Mouse (Mus musculus) thymus, postnatal 14 days (tissue): Measurements from ENCODE around the gene Arid5b.

ENCODE experiments used
- DNase-seq: peaks from one replicate; pipeline ENCODE4 v3.0.0; 2021

Arid5b gene

DNA sequence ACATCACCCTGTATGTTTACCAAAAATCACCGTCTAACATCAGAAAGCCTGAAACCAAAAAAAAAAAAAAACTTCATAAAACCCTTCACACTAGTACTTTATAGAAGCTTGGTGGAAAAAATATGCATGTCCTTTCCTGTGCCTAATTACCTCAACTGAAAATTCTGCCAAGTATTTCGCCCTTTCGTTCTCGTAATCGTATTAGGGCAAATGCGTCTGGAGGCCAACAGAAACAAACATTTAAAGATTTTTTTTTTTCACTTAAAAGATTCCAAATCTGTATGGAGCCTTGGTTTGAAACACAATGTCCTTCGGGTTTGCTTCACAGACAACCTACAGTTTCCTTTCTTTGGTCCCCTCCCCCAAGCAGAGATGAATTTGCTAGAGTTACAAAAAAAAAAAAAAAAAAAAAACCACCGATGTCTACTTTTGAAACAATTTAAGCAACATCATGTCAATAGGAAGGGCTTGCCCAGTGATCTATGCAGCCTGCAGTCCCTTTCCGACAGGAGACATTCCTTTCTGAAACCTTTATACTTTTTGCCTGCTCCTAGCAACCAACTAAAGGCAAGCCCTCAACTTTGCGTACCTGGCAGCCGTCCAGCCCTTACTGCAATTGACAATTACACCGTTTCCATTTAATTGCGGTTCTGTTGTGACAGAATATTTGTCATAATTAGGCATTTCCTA is 86.7 kb downstream of the Arid5b start:
- no peak for DNase-seq

DNA sequence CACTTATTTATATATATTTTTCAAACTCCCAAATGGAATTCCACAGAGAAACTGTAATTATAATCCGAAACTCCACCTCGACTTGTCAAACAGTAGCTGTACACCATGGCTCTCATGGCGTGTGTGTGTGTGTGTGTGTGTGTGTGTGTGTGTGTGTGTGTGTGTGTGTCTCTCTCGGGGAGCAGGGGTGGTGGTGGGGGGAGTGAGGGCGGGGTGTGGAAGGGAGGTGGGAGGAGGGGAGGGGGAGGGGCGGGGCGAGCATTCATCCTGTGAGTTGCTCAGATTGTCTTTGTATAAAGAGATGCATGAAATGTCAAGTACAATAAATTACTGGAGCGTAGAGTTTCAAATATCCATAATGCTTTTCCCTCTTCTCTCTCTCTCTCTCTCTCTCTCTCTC is 87.4 kb downstream of the Arid5b start:
- no peak for DNase-seq

DNA sequence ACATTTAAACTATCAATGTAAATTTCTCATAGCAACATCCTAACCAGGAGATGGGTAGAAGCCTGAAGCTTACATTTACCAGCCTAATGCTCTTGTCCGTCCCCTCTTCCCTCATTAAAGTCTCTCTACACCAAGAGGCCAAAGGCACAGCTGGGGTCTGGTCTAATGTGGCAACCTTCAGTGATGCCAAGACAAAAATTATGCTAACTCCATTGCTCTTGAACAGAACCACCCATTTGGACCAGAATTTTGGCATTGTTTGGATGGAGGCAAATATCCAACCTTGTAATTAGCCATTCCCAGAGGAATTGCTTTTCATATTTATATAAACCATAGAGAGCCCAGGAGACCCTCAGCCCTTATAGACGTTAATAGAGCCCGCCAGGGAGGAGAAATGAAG is 88.7 kb downstream of the Arid5b start:
- DNase-seq = no peak

DNA sequence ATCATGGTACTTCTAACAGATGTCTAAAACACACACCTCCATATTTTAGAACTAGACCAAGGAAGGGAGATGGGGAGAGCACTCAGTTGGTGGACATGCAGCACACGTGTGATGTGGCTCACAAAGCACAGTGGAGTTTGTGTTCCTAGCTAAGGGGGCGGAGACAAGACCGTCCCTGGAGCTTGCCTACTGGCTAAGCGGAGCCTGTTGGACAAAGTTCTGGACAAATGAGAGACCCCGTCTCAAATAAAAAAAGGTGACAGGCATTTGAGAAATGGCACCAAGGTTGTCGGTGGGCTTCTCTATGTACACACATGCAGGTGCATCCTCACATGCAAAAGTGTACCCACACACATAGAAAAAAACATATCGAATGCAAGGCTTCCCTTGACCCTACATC is 95.4 kb downstream of the Arid5b start:
- no peak for DNase-seq

DNA sequence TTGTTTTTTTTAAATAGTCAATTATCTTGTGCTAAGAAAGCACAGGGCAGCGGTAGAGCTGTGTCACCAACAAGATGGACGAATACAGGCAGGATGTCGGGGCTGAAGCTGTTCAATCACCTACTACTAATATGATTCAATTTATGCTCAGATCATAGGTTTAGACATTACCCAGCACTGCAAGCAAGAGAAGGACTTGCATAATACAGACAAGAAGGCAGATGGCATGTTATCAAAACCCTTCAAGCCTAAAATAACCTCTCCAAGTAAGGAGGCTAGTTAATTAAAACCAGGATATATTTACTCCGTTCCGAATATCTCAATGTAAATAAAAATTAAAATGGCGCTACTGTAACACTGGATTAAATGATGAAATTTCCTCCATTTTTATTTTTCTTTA is 96.3 kb downstream of the Arid5b start:
- no peak for DNase-seq

DNA sequence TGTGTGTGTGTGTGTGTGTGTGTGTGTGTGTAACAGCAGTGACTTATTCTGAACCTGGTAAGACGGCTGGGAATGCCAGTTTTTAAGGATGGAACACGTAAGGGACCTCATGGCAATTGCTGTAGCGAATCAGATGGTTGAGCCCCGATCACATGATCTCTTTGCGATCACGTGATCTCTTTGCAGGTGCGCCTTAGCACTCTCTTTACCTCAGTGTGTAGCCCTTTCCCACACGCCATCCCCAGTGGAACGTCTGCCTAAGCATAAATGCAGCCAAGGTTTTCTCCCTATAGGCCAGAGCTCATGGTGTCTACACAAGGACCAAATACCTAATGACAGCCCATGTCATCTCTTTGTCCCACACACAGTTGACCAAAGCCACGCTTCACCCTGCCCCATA is 97.4 kb downstream of the Arid5b start:
- no peak for DNase-seq

DNA sequence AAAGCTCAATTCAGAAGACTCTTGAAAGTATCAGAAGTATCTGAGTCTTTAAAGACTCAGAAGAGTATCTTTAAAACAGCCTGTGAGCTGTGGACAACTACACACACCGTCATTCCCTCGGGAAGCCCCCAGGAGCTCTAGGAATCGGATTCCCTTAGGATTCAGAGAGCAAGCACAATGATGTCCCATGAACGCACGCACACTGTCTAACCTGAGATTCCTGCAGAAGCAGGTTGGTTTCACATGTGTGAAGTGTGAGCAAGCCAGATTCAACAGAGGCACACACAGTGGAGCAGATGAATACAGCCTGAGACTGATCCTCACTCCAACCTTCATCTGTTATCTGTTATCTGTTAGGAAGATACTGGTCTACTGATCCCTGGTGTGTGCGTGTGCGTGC is 97.8 kb downstream of the Arid5b start:
- no peak for DNase-seq

DNA sequence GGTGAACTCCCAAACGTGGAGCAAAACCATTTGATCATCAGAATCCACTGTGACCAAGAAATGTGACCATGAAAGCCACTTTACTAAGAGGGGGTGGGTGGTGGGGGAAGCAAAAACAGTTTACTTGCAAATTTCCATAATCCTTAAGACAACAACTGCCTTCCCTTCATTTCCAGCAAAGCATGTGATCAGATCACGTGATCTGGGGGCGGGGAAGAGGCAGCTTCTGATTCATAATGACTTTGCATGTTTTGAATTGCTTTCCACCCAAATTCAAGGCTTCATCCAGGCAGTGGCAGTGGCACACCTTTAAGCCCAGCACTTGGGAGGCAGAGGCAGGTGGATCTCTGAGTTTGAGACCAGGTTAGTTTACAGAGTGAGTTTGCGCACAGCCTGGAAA is 98.4 kb downstream of the Arid5b start:
- DNase-seq = no peak

DNA sequence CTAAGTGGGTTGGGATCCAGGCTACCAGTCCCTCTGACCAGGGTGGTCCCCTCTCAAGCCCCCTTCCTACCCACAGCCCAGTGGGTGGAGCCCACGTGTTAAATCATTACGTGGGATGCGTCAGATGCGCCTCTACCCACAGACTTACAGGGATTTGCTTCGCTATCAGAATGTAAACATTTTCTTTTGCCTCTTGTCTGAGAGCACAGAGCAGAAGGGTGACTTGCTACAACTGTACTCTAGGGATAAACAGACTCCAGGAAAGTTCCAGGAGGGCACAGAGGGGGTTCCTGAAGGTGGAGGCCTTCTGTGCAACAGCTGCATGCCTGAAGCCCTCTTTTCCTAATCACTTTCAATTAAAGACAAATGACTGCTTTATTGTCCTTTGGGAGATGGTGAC is 98.8 kb downstream of the Arid5b start:
- no peak for DNase-seq

DNA sequence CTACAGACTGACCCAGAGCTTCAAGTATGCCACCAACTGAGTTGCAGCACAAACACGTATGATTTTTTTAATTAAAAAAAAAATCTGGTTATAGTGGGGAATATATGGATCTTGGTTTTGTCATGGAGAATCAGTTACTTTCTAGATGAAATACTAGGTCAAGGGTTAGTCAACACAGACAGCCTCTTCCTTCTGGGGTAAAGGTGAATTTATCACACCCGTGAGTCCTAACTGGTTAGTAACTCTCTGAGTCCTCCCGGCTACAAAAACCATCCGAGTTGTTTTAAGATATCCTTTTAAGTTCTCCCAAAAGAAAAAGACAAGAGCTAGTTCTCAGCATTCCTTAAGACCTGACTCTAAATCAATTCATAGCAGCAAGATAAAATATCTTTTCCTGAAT is 99.2 kb downstream of the Arid5b start:
- no peak for DNase-seq

DNA sequence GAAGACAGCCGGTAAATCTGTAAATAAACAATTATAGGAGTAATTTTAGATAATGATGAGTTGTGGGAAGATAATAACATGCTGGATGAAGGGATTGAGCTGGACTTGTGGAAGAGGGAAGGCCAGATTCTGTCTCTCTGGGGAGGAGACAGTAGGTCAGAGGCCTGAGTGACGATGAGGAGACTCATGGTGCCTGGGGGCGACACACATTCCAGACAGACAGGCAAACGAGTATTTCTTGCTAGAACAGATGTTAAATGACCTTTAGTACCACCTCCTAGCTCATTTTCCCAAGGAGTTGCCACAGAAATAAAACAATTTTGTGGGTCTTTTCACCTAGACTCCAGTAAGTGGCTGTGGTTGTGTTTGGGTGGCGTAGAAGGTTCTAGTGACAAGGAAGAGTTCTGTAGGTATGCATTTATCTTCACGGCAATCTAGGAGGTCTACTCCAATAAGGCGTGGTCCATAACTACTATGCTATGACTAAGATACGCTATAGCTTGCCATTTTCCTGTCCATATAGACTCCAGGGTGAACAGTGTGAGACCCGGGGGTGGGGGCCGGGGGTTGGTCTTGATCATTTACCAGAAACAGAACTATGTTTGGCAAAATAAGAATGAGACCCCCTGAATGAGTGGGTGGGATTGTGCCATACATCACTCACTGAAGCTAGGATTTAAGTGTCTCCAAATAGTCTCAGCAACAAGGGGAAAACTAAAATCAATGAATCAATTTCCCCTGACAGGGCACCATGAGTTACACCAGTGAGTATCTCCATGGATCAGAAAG is 100.6 kb downstream of the Arid5b start:
- DNase-seq = no peak

DNA sequence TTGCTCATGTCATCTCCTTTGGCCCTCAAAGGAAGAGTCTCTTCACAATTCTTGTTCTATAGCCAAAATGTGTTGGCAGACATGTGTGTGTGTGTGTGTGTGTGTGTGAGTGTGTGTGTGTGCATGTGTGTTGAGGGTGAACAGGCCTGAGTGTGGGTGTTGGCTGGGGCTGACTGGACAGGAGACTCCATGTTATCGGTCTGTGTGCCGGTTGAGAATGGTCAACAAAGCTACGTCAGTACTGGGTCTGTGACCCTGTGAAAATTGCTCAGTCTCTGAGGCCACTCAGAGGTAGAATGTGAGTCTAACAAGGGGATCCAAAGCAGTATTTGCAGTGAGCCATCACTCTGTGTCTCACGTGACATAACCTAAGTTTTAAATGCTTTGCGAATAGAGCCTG is 102.7 kb downstream of the Arid5b start:
- DNase-seq = no peak

DNA sequence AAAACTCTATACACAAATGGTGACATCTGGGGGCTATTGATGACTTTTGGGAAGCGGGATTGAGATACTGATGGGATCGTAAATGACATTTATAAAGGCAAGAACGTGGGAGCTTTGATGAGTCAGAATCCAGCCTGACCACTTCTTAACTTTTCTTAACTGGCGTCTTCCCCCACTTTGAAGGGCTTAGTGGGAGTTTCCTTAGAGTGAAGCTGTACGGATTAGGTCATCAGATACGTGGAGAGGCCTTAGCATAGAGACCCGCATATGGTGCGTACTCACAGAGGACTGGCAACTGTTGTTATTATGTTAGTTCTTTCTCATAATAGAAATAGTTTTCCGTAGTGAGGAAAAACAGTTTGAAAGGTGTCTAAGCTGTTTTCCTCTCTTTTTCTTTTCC is 104.9 kb downstream of the Arid5b start:
- DNase-seq = no peak

DNA sequence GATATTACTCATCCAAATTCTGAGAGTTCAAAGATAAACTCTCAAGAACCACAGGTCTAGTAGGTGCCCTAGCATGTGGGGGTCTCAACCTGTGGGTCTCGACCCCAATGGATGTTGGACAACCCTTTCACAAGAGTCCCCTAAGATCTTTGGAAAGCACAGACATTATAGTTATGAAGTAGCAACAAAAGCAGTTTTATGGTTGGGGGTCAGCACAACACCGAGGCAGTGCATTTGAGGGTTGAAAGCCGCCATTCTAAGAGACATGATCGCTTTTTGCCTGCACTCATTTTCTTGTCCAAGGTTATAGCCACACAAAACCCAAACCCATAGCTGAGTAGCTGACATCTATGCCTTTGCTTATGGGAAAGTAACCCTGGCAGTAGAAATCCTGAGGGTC is 105.6 kb downstream of the Arid5b start:
- DNase-seq = no peak

DNA sequence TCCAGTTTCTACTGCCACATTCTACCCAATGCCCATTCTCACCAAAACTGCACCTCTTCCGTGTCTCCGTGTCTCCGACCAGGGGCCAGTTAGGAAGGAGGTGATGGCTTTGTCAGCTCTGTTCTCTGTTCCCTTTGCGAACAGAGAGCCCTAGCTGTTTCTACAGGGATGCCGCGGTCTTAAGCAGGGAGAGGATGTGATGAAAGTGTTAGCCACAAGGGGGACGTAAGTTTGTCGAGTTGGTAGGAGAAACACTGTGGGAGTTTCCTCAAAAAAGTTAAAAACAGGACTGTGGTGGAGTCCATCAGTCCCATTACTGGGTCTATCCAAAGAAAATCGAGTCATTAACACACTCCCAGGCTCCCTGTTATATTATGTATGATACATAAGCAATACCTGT is 106.6 kb downstream of the Arid5b start:
- peak; percentile 21 for DNase-seq

DNA sequence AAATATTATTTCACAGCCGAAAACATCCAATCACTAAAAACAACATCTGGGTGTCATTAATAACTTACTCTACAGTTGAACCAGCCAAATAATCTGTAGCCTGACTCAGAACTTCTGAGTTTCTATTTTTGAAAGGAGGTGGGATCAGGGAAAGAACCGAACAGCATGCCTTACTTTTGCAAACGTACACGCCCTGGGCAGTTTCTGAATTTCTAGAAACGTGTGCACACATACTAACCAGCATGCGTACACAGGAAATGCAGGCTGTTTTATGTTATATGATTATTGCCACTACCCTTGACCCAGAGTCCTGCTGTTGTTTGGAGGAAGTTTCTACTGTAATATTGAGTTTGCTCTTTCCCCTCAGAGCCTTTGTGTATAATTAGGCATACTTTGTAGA is 109.9 kb downstream of the Arid5b start:
- DNase-seq = no peak

DNA sequence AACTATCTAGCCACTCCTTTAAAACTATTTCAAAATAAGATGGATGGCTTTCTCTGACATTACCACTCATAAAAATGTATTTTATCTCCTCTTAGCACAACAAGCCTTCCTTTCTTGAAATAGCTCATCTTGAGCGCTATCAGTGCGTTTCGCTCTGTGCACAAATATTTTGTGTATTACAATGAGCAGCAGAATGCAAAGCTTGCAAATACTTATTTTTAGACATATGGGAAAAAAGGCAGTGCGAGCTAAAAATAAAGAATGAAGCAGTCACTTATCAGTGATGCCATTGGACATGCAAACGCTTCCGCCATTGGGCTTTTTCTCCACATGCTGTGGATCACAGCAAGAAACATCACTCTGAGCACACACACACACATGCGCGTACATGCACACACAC is 110.4 kb downstream of the Arid5b start:
- no peak for DNase-seq

DNA sequence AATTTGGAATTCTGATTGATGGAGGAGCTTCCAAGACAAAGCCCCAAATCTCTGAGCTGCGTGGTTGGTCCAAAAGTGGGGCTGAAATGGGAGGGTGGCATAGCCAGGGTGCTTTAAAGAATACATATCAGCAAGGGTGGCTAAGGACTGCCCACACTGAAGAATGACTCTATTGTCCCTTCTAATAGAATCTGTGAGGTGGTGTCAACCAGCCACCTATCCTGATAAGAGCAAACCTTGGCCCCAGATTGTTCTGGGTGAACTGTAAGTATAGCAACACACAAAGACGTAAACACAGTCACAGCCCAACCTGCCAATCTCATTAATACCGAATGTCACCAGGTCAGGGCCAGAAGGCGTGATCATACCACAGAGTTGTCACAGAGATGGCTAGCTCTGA is 111.4 kb downstream of the Arid5b start:
- no peak for DNase-seq

DNA sequence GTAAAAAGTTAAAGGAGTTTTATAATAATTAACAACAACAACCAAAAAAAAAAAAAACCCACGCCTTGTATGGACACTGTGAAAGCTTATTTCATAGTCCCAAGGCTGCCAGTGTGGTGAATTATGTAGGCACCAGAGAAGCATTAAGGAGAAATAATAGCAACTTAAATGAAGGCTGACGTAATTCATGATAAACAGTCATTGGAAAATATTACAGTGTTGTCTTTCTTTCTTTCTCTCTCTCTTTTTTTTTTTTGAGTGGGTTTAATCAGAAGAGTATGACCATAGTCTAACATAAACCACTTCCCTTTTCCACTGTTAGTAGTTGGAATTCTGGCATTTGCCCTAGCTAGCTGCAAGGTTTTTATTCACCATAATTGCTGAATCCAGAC is 111.8 kb downstream of the Arid5b start:
- DNase-seq = no peak

DNA sequence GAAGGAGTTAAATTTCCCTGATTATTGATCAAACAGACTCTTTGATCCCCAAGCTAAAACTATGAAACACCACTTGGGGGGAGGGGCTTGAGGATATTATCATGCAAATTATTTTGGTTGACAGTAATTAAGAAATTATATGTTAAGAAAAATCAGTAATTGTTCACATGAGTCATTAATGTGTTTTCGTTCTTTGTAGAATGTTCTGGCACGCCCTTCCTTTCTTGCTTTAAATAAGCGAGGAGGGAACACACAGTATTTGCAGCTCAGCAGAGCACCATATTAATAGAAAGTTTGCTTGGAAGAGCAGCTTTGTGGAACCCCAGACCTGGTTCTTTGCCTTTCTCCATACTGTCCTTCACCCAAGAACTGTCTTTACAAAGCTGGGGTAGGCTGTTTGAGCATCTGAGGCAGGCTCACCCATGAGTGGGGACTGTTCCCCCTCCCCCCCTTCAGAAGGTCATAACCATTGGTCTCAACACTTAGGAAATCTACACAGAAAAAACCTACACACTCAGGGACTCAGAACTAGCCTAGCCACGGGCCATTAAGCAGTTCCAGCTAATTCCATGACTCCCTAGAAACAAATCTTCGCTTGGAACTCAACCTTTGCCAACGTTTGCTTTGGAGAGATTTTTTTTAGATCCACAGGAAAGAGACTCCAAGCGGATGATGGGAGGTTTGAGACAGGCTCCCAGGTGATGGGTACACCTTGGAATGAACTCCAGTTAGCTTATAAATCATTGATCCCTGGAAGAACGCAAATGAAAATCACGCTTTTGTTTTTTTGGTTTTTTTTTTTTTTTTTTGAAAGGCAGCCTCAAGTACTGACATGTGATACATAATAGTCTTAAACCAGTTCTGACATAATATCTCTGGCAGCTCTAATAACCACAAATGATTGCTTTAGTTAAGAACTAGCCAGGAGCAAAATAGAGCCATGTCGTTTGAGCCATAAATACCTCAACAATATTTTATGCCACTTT is 112.5 kb downstream of the Arid5b start:
- DNase-seq = no peak

DNA sequence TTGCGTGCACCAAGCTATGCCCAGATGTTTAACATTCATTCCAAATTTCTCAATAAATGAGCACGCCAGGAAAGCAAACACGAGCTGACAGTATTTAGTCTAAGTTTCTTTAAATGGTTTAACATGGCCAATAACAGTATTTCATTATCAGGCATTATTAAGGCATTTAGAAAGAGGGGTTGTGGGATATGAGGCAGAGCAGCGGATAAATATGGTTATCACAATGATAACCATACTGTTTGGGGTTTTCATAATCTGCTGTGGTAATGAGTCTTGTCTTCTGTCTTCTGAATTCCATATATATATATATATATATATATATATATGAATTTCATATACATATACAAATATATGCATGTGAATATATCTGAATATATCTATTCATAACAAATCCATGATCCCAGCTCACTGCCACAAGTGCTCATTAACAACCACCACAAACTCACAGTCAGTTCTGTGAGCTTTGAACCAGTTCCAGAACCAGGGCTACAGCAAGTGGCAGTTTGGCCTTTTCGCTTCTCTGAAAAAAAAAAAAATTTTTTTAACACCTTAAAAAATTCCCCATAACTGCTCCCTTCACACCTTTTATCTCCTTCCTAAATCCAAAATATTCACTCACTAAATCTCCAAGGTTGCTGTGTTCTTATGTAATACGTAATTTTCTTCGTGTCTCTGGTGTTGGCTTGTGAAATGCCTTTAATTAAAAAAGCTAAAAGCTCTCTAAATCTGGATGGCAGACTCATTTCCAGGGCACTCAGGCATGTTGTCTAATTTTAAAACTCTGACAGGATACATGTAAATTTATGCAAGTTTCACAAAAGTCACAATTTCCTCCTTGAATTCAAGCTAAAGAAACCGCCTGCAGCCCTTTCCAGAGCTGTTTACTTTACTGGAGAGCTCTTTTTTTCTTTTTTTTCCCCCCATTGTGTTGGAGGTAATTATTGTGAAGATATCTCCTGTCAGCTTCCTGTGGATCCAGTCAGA is 113.5 kb downstream of the Arid5b start:
- DNase-seq = no peak

DNA sequence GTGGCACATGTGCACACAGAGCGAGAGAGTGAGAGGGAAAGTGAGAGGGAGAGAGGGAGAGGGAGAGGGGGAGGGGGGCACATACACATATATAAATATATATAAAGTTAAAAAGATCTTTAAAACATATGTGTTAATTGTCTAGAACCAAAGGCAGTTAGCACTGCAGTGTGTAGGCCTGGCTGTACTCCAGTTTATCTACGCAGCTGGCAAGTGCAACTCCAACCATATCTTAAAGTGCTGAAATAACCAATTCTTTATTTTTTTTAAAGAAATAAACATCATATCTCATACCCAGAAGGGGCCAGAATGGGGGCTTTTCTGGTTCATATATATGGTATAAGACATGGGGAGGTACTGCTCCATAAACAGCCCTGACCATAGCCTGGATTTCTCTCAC is 114.4 kb downstream of the Arid5b start:
- DNase-seq = no peak
